Mouse (Mus musculus) gastrocnemius, adult 2 months (tissue): ENCODE measurements around the gene Zfp423. TPM values are rescaled to one million over a fixed set of nuclear protein-coding genes. Genes with fewer than 3 reads are reported as not detected.

Experiments used
- DNase-seq: peaks from one replicate; pipeline ENCODE4 v3.0.0; 2022
- H3K27ac ChIP-seq: fragments of 200-600 bp; 2 replicates; pipeline ENCODE4 v1.8.1; 2022; ENCODE audit warnings: mild to moderate bottlenecking
- H3K4me3 ChIP-seq: fragments of 200-600 bp; 2 replicates; pipeline ENCODE4 v1.8.1; 2022; ENCODE audit warnings: mild to moderate bottlenecking, moderate library complexity
- CTCF ChIP-seq: fragments of 200-600 bp; IDR thresholded peaks from 2 replicates; pipeline ENCODE4 v1.8.1; 2022; ENCODE audit warnings: antibody characterized with exemption, mild to moderate bottlenecking, moderate library complexity
- intact Hi-C: fragments of 180-260 bp; cut with DNase I; formaldehyde crosslinking; loops from one replicate; pipeline ENCODE4 v1.15.1; 2025
- total RNA-seq, 2 experiments: library from RNA; stranded (reverse); gene quantifications; 2 replicates each; pipeline ENCODE4 v1.2.3; 2021

The Zfp423 gene
- total RNA-seq, 2 experiments from 2014 or later, result 13.0 to 15.6 TPM

- H3K27ac ChIP-seq, result no peak overlapping the region
- intact Hi-C loops, result loop anchor here (5.0 kb wide), 1 partner anchor 80 kb away; no protein-coding TSS in a partner anchor
Measured at GRCm38 (mm10) chr8:87822690-87823089, 136.7 kb downstream of the Zfp423 start.

GRCm38 (mm10) chr8:87822175-87822574 lies 137.2 kb downstream of the Zfp423 start:
- no peak for DNase-seq
- Histone ChIP-seq H3K4me3 (peak overlapping the region; percentile 17; the same call in 1 of the 2 replicates), H3K27ac (no peak overlapping the region)
- intact Hi-C loops, result loop anchor here (5.0 kb wide), 1 partner anchor 80 kb away; no protein-coding TSS in a partner anchor
- no peak for TF ChIP-seq CTCF

More at GRCm38 (mm10) chr8:87822690-87823089, 136.7 kb downstream of the Zfp423 start:
- TF ChIP-seq CTCF, result peak; percentile 6; the same call in 1 of the 2 replicates
- no peak for DNase-seq
- H3K4me3 ChIP-seq, result peak overlapping the region; percentile 17

GRCm38 (mm10) chr8:87821655-87822054 lies 137.7 kb downstream of the Zfp423 start:
- no peak for DNase-seq
- Histone ChIP-seq H3K27ac (no peak overlapping the region), H3K4me3 (no peak overlapping the region)
- no peak for TF ChIP-seq CTCF
- intact Hi-C loops, result loop anchor here (5.0 kb wide), 1 partner anchor 81 kb away; no protein-coding TSS in a partner anchor

- TF ChIP-seq CTCF, result no peak
- intact Hi-C loops, result no loop called here
- Histone ChIP-seq H3K27ac (no peak overlapping the region), H3K4me3 (no peak overlapping the region)
- no peak for DNase-seq
Measured at GRCm38 (mm10) chr8:87819263-87819662, 140.1 kb downstream of the Zfp423 start.

- Histone ChIP-seq H3K27ac (no peak overlapping the region), H3K4me3 (no peak overlapping the region)
- DNase-seq, result no peak
- TF ChIP-seq CTCF, result no peak
- intact Hi-C loops, result no loop called here
Measured at GRCm38 (mm10) chr8:87818506-87818905, 140.9 kb downstream of the Zfp423 start.

GRCm38 (mm10) chr8:87816141-87816540 lies 143.3 kb downstream of the Zfp423 start:
- H3K27ac ChIP-seq, result no peak overlapping the region
- H3K4me3 ChIP-seq, result no peak overlapping the region
- DNase-seq, result peak; percentile 34
- intact Hi-C loops, result no loop called here
- TF ChIP-seq CTCF, result no peak

GRCm38 (mm10) chr8:87812661-87813060 lies 146.7 kb downstream of the Zfp423 start:
- peak overlapping the region; percentile 38 for H3K27ac ChIP-seq
- DNase-seq, result no peak
- no peak for TF ChIP-seq CTCF
- intact Hi-C loops, result no loop called here
- no peak overlapping the region for H3K4me3 ChIP-seq

GRCm38 (mm10) chr8:87812069-87812449 lies 147.3 kb downstream of the Zfp423 start:
- TF ChIP-seq CTCF, result no peak
- Histone ChIP-seq H3K27ac (no peak overlapping the region; the same call in 1 of the 2 replicates), H3K4me3 (no peak overlapping the region; the same call in 1 of the 2 replicates)
- intact Hi-C loops, result no loop called here
- DNase-seq, result no peak

- H3K27ac ChIP-seq, result no peak overlapping the region; the same call in 1 of the 2 replicates
- intact Hi-C loops, result no loop called here
- TF ChIP-seq CTCF, result no peak
- H3K4me3 ChIP-seq, result no peak overlapping the region; the same call in 1 of the 2 replicates
- peak; percentile 76 for DNase-seq
Measured at GRCm38 (mm10) chr8:87811399-87812068, 147.9 kb downstream of the Zfp423 start.

- H3K27ac ChIP-seq, result no peak overlapping the region
- H3K4me3 ChIP-seq, result no peak overlapping the region
- intact Hi-C loops, result no loop called here
- DNase-seq, result no peak
- TF ChIP-seq CTCF, result no peak
Measured at GRCm38 (mm10) chr8:87810771-87811170, 148.6 kb downstream of the Zfp423 start.

GRCm38 (mm10) chr8:87804327-87804900 lies 155.0 kb downstream of the Zfp423 start:
- no peak for TF ChIP-seq CTCF
- DNase-seq, result peak; percentile 84
- H3K27ac ChIP-seq, result peak overlapping the region; percentile 76
- peak overlapping the region; percentile 64 for H3K4me3 ChIP-seq
- intact Hi-C loops, result no loop called here

GRCm38 (mm10) chr8:87803437-87803836 lies 156.0 kb downstream of the Zfp423 start:
- intact Hi-C loops, result no loop called here
- no peak for DNase-seq
- H3K4me3 ChIP-seq, result peak overlapping the region; percentile 64
- TF ChIP-seq CTCF, result no peak
- H3K27ac ChIP-seq, result peak overlapping the region; percentile 76

- H3K4me3 ChIP-seq, result peak overlapping the region; percentile 64
- DNase-seq, result no peak
- TF ChIP-seq CTCF, result no peak
- peak overlapping the region; percentile 76 for H3K27ac ChIP-seq
- intact Hi-C loops, result no loop called here
Measured at GRCm38 (mm10) chr8:87802571-87802970, 156.8 kb downstream of the Zfp423 start.
